Mouse (Mus musculus) hematopoietic stem cell, adult 5-6 weeks (primary cell): ENCODE data around the gene Setmar. TPM values are rescaled to one million over a fixed set of nuclear protein-coding genes. Genes with fewer than 3 reads are reported as not detected.

Experiments used
- ATAC-seq, 2 experiments: fragments of 125-278 bp in 1 of 2; replicated peaks in 1 of 2; 2 replicates each; pipeline ENCODE4 v1.8.0; 2016 to 2017; ENCODE audit warnings: inconsistent platforms in 2 of 2, mild to moderate bottlenecking in 2 of 2, moderate number of reproducible peaks in 2 of 2, low read depth in 1 of 2, moderate TSS enrichment in 1 of 2; ENCODE audit not compliant: low FRiP score in 2 of 2, poor library complexity in 2 of 2, severe bottlenecking in 2 of 2, insufficient read depth in 1 of 2, low TSS enrichment in 1 of 2
- total RNA-seq: library from RNA; stranded (forward); fragments of 172-1452, 232-1000 nt; gene quantifications from 2 replicates; pipeline ENCODE4 v1.2.3, GENCODE M21; 2017

Setmar gene
- total RNA-seq, 1 experiment from 2014 or later, result 3.7 TPM

DNA sequence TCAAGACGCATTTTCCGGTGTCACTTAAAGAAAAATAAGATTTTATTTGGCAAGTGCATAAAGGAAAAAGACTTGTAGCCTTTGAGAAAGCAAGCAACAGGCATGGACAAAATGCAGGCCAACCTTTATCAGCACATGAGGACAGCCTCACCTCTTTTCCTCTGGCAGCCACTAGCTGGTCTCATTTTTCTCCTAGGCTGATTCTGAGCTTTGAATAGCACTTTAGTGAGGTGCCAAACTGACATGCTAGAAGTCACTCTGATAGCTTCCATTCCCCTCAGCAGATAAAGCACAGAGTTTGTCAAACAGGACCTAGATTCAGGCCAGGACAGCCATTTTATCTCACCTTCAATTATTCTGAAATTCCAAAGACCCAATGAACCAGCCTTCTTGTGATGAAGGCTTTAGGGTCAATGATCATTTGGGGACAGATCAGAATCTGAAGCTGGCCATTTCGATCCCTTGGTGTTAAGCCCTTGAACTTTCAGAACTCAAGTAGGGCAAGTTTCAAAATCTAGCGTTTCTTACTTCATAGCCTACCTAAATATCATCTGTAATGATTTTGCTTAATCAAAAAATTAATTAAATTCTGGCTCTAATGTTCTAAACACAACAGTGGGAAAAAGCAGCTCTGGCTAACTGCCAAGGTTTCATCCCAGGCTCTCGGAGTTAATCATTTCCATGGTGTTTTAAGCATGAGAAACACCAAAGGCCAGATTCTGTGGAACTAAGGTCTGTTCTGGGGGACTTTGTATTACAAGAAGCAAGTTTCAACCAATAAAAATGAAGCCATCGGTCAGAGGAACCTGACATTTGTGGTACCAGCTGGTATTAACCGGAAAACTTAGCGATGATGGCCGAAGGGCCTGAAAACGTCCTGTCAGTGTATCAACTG is 37.3 kb downstream of the Setmar start:
- no peak for ATAC-seq

DNA sequence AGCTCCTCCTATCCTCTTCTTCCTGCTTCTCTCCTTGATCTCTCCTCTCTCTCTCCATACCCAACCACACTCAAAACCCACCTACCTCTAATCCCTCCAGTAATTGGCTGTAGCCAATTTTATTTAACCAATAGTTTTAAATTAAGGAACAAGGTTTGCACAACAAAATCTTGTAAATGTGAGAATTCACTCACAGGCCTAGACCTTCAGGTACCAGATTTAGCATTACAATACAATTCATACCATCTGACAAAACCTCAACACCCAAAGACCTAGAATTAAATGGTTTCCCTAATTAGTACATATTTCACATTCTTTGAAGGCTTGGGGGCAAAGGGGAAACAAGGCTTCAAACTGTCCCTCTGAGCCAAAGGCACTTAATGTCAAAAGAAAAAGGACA is 42.5 kb downstream of the Setmar start:
- no peak for ATAC-seq

DNA sequence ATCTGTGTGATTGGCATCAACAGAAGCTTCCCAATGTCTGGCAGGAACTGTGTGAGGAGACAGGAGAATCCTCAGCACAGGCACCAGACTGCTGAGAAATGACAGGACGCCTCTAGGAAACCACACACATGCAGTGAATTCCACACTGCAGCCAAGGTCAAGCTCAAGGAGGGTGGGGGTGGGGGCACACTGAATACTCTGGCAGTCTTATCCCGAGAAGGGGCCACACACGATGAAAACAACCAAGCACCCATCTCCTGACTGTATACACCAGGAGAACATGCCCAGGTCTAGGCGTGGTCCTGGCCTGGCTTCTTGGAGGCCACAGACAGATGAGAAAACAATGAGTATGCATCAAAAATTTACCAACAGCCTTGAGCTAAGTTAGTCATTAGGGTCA is 45.5 kb downstream of the Setmar start:
- no peak for ATAC-seq

- no peak for ATAC-seq
These were observed 46.8 kb downstream of the Setmar start for GRCm38 (mm10) chr6:108111693-108112092.

DNA sequence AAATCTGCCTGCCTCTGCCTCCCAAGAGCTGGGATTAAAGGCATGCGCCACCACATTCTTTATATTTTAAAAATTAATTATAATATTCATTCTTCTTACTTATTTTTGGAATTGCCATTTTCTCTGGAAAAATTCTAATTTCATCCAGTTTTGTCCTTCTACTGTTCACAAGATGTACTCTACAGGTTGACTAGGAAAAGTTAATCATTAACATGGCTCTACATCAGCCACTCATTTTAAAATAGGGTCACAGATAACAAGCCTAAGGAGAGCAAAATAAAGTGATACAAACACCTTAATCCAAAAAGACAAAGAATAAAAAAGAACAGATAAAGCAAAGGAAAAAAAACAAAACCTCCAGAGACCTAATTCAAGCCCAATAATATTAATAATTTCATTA is 50.1 kb downstream of the Setmar start:
- ATAC-seq, result no peak

- no peak for ATAC-seq
These were observed 53.0 kb downstream of the Setmar start for GRCm38 (mm10) chr6:108117881-108118280.

- ATAC-seq, result no peak
These were observed 60.6 kb downstream of the Setmar start for GRCm38 (mm10) chr6:108125474-108125873.

DNA sequence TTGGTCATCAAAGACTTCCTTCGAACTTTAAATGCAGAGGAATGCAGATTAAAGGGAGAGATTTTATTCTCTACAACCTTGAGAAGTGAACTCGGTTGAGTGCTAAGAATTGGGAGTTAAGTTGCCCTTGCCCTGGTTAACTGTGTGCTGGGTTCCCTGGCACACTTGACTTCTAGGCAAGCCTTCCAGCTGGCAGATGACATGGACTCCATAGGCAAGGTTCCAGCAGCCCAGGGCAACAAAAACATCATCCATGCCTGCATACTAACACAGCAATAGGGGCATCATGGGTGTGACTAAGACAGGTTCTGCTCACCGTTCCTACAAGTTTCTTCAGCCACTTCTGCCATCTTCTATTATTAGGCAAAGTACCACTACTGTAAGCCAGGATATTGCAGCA is 61.8 kb downstream of the Setmar start:
- no peak for ATAC-seq

Other genes starting within 250 kb of the Setmar start
- gene Sumf1, start 120.5 kb downstream of the Setmar start, total RNA-seq, result 8.8 and 13.6 TPM in 2 replicates
- 82.5 and 124 TPM in 2 replicates for gene Itpr1, start 148.1 kb downstream of the Setmar start, total RNA-seq